Mouse (Mus musculus) embryonic facial prominence, embryonic 15.5 days (tissue): ENCODE results near the gene Gm20425. TPM values are rescaled to one million over a fixed set of nuclear protein-coding genes. Genes with fewer than 3 reads are reported as not detected.
"Not testable (repeated sequence)": the region's sequence is repeated elsewhere in the genome, so short reads cannot be mapped to it uniquely, and the experiment has no call there.

Source experiments
- ATAC-seq: fragments of 200-750 bp; cut with Nextera tagmentation; 2 replicates; pipeline ENCODE4 v1.8.0; 2017; ENCODE audit warnings: low read depth, moderate TSS enrichment; ENCODE audit not compliant: insufficient number of reproducible peaks, low FRiP score, low TSS enrichment
- H3K27ac ChIP-seq: fragments of 300-500 bp; sonication (generic); replicated peaks from 2 replicates; pipeline ENCODE4 v1.5.1; 2015; ENCODE audit warnings: mild to moderate bottlenecking, inconsistent platforms
- H3K27me3 ChIP-seq: fragments of 300-500 bp; sonication (generic); 2 replicates; pipeline ENCODE4 v1.6.1; 2015; ENCODE audit warnings: inconsistent platforms
- H3K36me3 ChIP-seq: fragments of 300-500 bp; sonication (generic); 2 replicates; pipeline ENCODE4 v1.6.1; 2015; ENCODE audit warnings: mild to moderate bottlenecking, inconsistent platforms
- H3K4me1 ChIP-seq: fragments of 300-500 bp; sonication (generic); 2 replicates; pipeline ENCODE4 v1.6.1; 2015; ENCODE audit warnings: inconsistent platforms
- H3K4me2 ChIP-seq: fragments of 300-500 bp; sonication (generic); replicated peaks from 2 replicates; pipeline ENCODE4 v1.6.1; 2015; ENCODE audit warnings: mild to moderate bottlenecking, inconsistent platforms
- H3K4me3 ChIP-seq: fragments of 300-500 bp; sonication (generic); replicated peaks from 2 replicates; pipeline ENCODE4 v1.5.1; 2015; ENCODE audit warnings: mild to moderate bottlenecking, inconsistent platforms
- H3K9ac ChIP-seq: fragments of 300-500 bp; sonication (generic); 2 replicates; pipeline ENCODE4 v1.6.1; 2015; ENCODE audit warnings: inconsistent platforms
- H3K9me3 ChIP-seq: fragments of 300-500 bp; sonication (generic); replicated peaks from 2 replicates; pipeline ENCODE4 v1.6.1; 2016; ENCODE audit warnings: inconsistent platforms
- WGBS: fragments of 180-500 bp; shearing (Covaris S2); methylation state at CpG from one replicate; pipeline ENCODE4 v1.1.7; 2015; 5-methylcytosine and 5-hydroxymethylcytosine counted together
- polyA plus RNA-seq: library from polyadenylated mRNA; unstranded; fragments of >200 nt; fragmentation: Nextera tagmentation; extraction: Ambion mirVana; gene quantifications from 2 replicates; pipeline ENCODE4 v1.2.1, GENCODE M21; 2015

The Gm20425 gene
- polyA plus RNA-seq, 1 experiment from 2014 or later = 0.69 TPM

GRCm38 (mm10) chr9:103181886-103182285 lies 48.2 kb downstream of the Gm20425 start:
- no peak for ATAC-seq
- Histone ChIP-seq H3K27ac (no peak overlapping the region), H3K4me3 (no peak overlapping the region), H3K4me1 (peaks cover 13% of the 10 kb centered on the region), H3K27me3 (no peaks in the 10 kb centered on the region), H3K4me2 (no peak overlapping the region), H3K9me3 (no peaks in the 10 kb centered on the region), H3K36me3 (no peaks in the 10 kb centered on the region), H3K9ac (no peak overlapping the region)
- 87% methylated on average over 8 of the region's 8 CpGs for WGBS

- peak overlapping the region; percentile 69 for H3K4me2 ChIP-seq
- H3K9ac ChIP-seq = peak overlapping the region; percentile 45
- ATAC-seq = peak; percentile 87
- H3K4me1 ChIP-seq = peaks cover 13% of the 10 kb centered on the region
- H3K36me3 ChIP-seq = no peaks in the 10 kb centered on the region
- no peaks in the 10 kb centered on the region for H3K9me3 ChIP-seq
- peak overlapping the region; percentile 76 for H3K27ac ChIP-seq
- H3K4me3 ChIP-seq = peak overlapping the region; percentile 45
- no peaks in the 10 kb centered on the region for H3K27me3 ChIP-seq
- 1% methylated on average over 20 of the region's 20 CpGs for WGBS
Measured at GRCm38 (mm10) chr9:103180807-103181565, 49.1 kb downstream of the Gm20425 start.

GRCm38 (mm10) chr9:103180303-103180702 lies 49.8 kb downstream of the Gm20425 start:
- H3K27ac ChIP-seq = peak overlapping the region; percentile 76

DNA sequence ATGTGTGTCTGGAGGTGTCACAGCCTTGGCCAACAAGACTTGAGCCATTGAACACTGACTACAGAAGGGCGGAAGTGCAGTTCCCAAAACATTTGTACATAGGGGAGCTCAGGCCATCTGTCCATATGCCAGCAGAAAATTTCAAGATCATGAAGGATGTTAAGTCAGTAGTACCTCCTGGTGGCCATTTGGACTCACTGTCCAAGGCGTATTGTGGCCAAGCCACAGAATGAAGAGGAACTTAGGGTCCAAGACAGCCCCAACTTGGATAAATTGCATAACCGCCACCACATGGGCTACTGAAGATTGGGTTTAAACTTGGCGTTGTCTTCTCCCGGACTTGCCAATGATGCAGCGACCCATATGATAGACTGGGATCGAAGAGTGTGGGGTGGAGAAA lies 54.4 kb downstream of the Gm20425 start:
- no peaks in the 10 kb centered on the region for H3K9me3 ChIP-seq
- ATAC-seq = no peak
- H3K36me3 ChIP-seq = no peaks in the 10 kb centered on the region
- no peak overlapping the region for H3K27ac ChIP-seq
- H3K27me3 ChIP-seq = no peaks in the 10 kb centered on the region
- 89% methylated on average over 7 of the region's 7 CpGs for WGBS
- H3K4me1 ChIP-seq = peaks cover 8% of the 10 kb centered on the region
- H3K4me2 ChIP-seq = no peak overlapping the region
- no peak overlapping the region for H3K4me3 ChIP-seq
- H3K9ac ChIP-seq = no peak overlapping the region

More at GRCm38 (mm10) chr9:103180303-103180702, 49.8 kb downstream of the Gm20425 start:
- H3K4me1 ChIP-seq = peaks cover 13% of the 10 kb centered on the region
- 35% methylated on average over 3 of the region's 3 CpGs for WGBS
- H3K4me2 ChIP-seq = peak overlapping the region; percentile 69
- H3K4me3 ChIP-seq = peak overlapping the region; percentile 45
- H3K9me3 ChIP-seq = no peaks in the 10 kb centered on the region
- H3K9ac ChIP-seq = peak overlapping the region; percentile 45; the same call in 1 of the 2 replicates
- no peaks in the 10 kb centered on the region for H3K36me3 ChIP-seq
- ATAC-seq = peak; percentile 55; the same call in 1 of the 2 replicates
- no peaks in the 10 kb centered on the region for H3K27me3 ChIP-seq

- Histone ChIP-seq H3K4me1 (peaks cover under 1% of the 10 kb centered on the region; the same call in 1 of the 2 replicates), H3K27ac (no peak overlapping the region), H3K4me2 (no peak overlapping the region), H3K4me3 (no peak overlapping the region), H3K9ac (no peak overlapping the region), H3K9me3 (no peaks in the 10 kb centered on the region), H3K36me3 (no peaks in the 10 kb centered on the region), H3K27me3 (no peaks in the 10 kb centered on the region)
- WGBS = 64% methylated on average over 6 of the region's 6 CpGs
- no peak for ATAC-seq
Measured at GRCm38 (mm10) chr9:103174771-103175519, 55.2 kb downstream of the Gm20425 start.

GRCm38 (mm10) chr9:103168771-103169170 lies 61.3 kb downstream of the Gm20425 start:
- no peak overlapping the region for H3K9ac ChIP-seq
- H3K27me3 ChIP-seq = no peaks in the 10 kb centered on the region
- no peak for ATAC-seq
- H3K4me2 ChIP-seq = no peak overlapping the region
- no peaks in the 10 kb centered on the region for H3K9me3 ChIP-seq
- 70% methylated on average over 7 of the region's 7 CpGs for WGBS
- H3K4me3 ChIP-seq = no peak overlapping the region
- no peak overlapping the region for H3K27ac ChIP-seq
- no peaks in the 10 kb centered on the region for H3K36me3 ChIP-seq
- H3K4me1 ChIP-seq = no peaks in the 10 kb centered on the region

DNA sequence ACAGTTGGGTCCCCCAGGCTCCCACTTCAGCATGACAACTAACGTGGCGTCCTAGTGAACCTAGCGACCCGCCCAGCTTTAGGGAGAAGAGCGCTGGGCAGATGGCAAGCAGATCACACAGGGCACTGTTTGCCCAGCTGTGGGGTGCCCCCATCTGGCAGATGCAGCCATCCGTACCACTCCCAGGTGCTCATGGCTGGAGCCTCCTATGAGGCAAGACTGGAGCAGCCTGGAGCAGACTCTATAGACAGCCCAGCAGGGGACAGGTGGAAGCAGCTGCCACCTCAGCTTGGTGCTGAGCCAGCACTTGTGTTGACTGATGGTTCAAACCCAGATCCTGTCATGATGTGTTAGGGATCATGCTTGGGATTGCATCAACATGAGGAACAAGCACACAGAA lies 62.1 kb downstream of the Gm20425 start:
- Histone ChIP-seq H3K4me3 (no peak overlapping the region), H3K4me2 (no peak overlapping the region), H3K36me3 (no peaks in the 10 kb centered on the region), H3K4me1 (no peaks in the 10 kb centered on the region), H3K27ac (no peak overlapping the region), H3K9me3 (no peaks in the 10 kb centered on the region), H3K27me3 (no peaks in the 10 kb centered on the region), H3K9ac (no peak overlapping the region)
- 79% methylated on average over 6 of the region's 6 CpGs for WGBS
- no peak for ATAC-seq

DNA sequence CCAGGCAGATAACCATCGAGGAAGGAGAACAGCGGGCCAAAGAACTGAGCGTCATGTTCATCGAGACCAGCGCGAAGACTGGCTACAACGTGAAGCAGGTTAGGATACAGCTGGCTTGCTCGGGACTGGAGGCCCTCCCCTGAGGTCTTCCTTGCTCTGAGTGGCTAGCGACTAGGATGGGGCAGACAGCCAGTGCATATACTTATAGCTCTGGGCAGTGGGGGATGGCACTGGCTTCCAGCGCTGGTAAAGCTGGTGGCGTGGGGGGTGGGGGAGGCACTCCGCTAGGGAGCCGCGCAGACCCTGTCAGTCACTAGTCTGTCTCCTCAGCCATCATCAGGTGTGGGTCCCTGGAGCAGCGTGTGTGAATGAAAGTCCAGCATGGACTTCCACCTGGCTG lies 66.3 kb downstream of the Gm20425 start:
- Histone ChIP-seq H3K4me3 (no peak overlapping the region), H3K27me3 (no peaks in the 10 kb centered on the region), H3K27ac (no peak overlapping the region), H3K4me2 (no peak overlapping the region), H3K9ac (no peak overlapping the region), H3K36me3 (no peaks in the 10 kb centered on the region), H3K9me3 (no peaks in the 10 kb centered on the region), H3K4me1 (no peaks in the 10 kb centered on the region)
- no peak for ATAC-seq
- WGBS = 75% methylated on average over 15 of the region's 15 CpGs

DNA sequence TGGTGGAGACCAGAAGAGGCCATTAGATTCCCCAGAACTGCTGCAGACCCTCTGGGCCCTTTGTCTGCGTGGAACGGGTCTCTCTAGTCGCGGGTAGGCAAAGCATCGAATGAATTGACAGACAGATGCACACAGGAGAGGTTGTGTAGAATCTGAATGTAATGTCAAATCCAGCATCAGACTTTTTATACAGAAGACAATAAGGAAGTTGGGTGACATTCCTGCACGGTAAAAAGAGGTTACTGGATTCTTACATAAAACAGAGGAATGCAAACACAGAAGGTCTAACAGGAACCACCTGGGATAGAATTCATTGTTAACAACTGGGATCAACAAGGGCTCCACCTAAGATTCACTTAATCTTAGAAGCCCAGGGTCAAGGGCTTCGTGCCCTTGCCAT lies 74.9 kb downstream of the Gm20425 start:
- H3K4me3 ChIP-seq, H3K36me3 ChIP-seq: not testable (repeated sequence)

GRCm38 (mm10) chr9:103154568-103154967 lies 75.5 kb downstream of the Gm20425 start:
- Histone ChIP-seq H3K36me3 (no peaks in the 10 kb centered on the region), H3K27ac (no peak overlapping the region), H3K4me3 (no peak overlapping the region), H3K9ac (no peak overlapping the region), H3K9me3 (no peaks in the 10 kb centered on the region), H3K4me2 (no peak overlapping the region), H3K27me3 (no peaks in the 10 kb centered on the region), H3K4me1 (no peaks in the 10 kb centered on the region)
- ATAC-seq = no peak
- WGBS = 83% methylated on average over 2 of the region's 2 CpGs

More for the DNA sequence above, 74.9 kb downstream of the Gm20425 start:
- not testable (repeated sequence) for H3K27me3 ChIP-seq, H3K4me2 ChIP-seq, H3K27ac ChIP-seq, H3K9me3 ChIP-seq, H3K4me1 ChIP-seq, ATAC-seq, H3K9ac ChIP-seq
- 74% methylated on average over 7 of the region's 7 CpGs for WGBS

- no peaks in the 10 kb centered on the region for H3K36me3 ChIP-seq
- no peaks in the 10 kb centered on the region for H3K4me1 ChIP-seq
- no peak overlapping the region for H3K9ac ChIP-seq
- no peaks in the 10 kb centered on the region for H3K9me3 ChIP-seq
- WGBS = 73% methylated on average over 5 of the region's 5 CpGs
- no peak overlapping the region for H3K4me2 ChIP-seq
- H3K27ac ChIP-seq = no peak overlapping the region
- no peaks in the 10 kb centered on the region for H3K27me3 ChIP-seq
- no peak for ATAC-seq
- no peak overlapping the region for H3K4me3 ChIP-seq
Measured at GRCm38 (mm10) chr9:103153286-103153685, 76.8 kb downstream of the Gm20425 start.
